Comparison of ENCODE assay signal across 29 mouse cellular contexts in the genomic region with DNA sequence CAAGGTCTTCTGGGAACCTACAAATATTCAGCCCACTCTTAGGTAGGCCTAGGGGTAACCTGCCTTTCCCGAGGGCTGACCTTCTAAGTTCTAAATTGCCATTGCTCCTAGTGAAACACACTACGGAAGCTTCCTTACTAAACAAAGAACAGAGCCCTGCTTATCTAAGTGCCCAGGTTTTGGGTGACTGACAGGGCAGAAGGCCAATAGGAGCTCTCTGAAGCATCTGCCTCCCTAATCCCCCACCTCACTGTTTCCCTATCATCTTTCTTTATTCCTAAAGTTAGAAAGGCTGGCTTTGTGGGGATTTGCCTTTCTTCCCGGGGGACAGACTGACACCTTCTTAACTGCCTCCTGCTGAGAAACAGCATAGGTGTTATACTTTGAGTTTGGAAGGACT.
DNase-seq lines count a peak whose midpoint lies in the region; ATAC-seq and TF ChIP-seq lines count a peak whose summit lies in the region.
"Had no signal": no experiment of that assay in that cellular context is flagged by ENCODE, and none has a peak within 500 bp of the region (broad histone marks: within the 10 kb centered on the region; RNA-seq: fewer than 3 reads in every experiment).

No protein-coding gene starts in this region.

- peaks cover 10% of the 10 kb centered on the region for H3K36me3 ChIP-seq in stomach, embryonic 16.5 days (ENCODE audit: control insufficient read depth, insufficient read depth, low read length)
- H3K36me3 ChIP-seq in stomach, postnatal 0 days (ENCODE audit: control insufficient read depth, insufficient read depth, low read length), result peaks cover 17% of the 10 kb centered on the region

- no peaks in the 10 kb centered on the region for H3K27me3 ChIP-seq in stomach, embryonic 16.5 days (ENCODE audit: control insufficient read depth, insufficient read depth, low read length)
- H3K27me3 ChIP-seq in stomach, postnatal 0 days (ENCODE audit: control insufficient read depth, insufficient read depth, low read length), result no peaks in the 10 kb centered on the region
- H3K27me3 ChIP-seq: embryonic facial prominence, embryonic 12.5 days; hindbrain, embryonic 15.5 days; limb, embryonic 12.5 days; liver, embryonic 15.5 days; lung, embryonic 15.5 days; midbrain, embryonic 15.5 days; neural tube, embryonic 15.5 days; Patski had no signal

- H3K4me2 ChIP-seq in stomach, embryonic 16.5 days (ENCODE audit: low read depth, low read length), result no peak overlapping the region
- H3K4me2 ChIP-seq in stomach, postnatal 0 days (replicated peaks; ENCODE audit: low read depth), result no peak overlapping the region
- H3K4me2 ChIP-seq: embryonic facial prominence, embryonic 12.5 days; hindbrain, embryonic 15.5 days; limb, embryonic 12.5 days; liver, embryonic 15.5 days; lung, embryonic 15.5 days; midbrain, embryonic 15.5 days; neural tube, embryonic 15.5 days had no signal

- 57% methylated on average over 3 of the region's 3 CpGs for WGBS in stomach, embryonic 16.5 days
- WGBS in stomach, postnatal 0 days, result 55% methylated on average over 3 of the region's 3 CpGs

- DNase-seq in layer of hippocampus, adult 2 months (ENCODE audit: low spot score in 2 of 2), result no peak
- no peak for DNase-seq in layer of hippocampus, adult 11-12 months (ENCODE audit: low spot score)
- DNase-seq in stomach, postnatal 0 days (ENCODE audit: low spot score), result no peak
- peak; percentile 11 for DNase-seq in ZHBTc4 (ENCODE audit: low read depth, low spot score)
- DNase-seq in frontal cortex, postnatal 14 days (ENCODE audit: low spot score in 2 of 2), result no peak
- DNase-seq: B cell, adult 2 months; cerebellum, adult 11 months; cerebellum, adult 9-11 months; embryo, embryonic 11 days; gastrocnemius, adult 2 months; gastrocnemius, postnatal 36 days; kidney, adult 11 months; kidney, postnatal 14 days; right cerebral cortex, adult 18-20 months; right cerebral cortex, postnatal 4 days had no signal

- peak overlapping the region; percentile 23; the same call in 1 of the 2 replicates for H3K27ac ChIP-seq in layer of hippocampus, adult 2 months
- H3K27ac ChIP-seq in stomach, embryonic 16.5 days (ENCODE audit: low read length), result no peak overlapping the region
- no peak overlapping the region for H3K27ac ChIP-seq in stomach, postnatal 0 days (replicated peaks)
- H3K27ac ChIP-seq: embryonic facial prominence, embryonic 12.5 days; gastrocnemius, adult 2 months; hindbrain, embryonic 10.5 days; hindbrain, embryonic 15.5 days; left cerebral cortex, adult 2 months; limb, embryonic 12.5 days; liver, embryonic 15.5 days; lung, embryonic 15.5 days; midbrain, embryonic 10.5 days; midbrain, embryonic 15.5 days; neural tube, embryonic 15.5 days had no signal

- H3K4me1 ChIP-seq in stomach, embryonic 16.5 days (ENCODE audit: control insufficient read depth, insufficient read depth, low read length), result no peaks in the 10 kb centered on the region
- no peaks in the 10 kb centered on the region for H3K4me1 ChIP-seq in stomach, postnatal 0 days (replicated peaks; ENCODE audit: control insufficient read depth, insufficient read depth)
- H3K4me1 ChIP-seq: embryonic facial prominence, embryonic 12.5 days; hindbrain, embryonic 10.5 days; hindbrain, embryonic 15.5 days; limb, embryonic 12.5 days; lung, embryonic 15.5 days; midbrain, embryonic 10.5 days; midbrain, embryonic 15.5 days; neural tube, embryonic 15.5 days had no signal

- TF ChIP-seq EP300 in stomach, postnatal 0 days (optimal IDR thresholded peaks at IDR 0.05), result no peak

- H3K4me3 ChIP-seq in layer of hippocampus, adult 2 months, result no peak overlapping the region
- no peak overlapping the region for H3K4me3 ChIP-seq in stomach, embryonic 16.5 days (replicated peaks; ENCODE audit: low read length)
- no peak overlapping the region for H3K4me3 ChIP-seq in stomach, postnatal 0 days (ENCODE audit: low read depth, low read length)
- H3K4me3 ChIP-seq: embryonic facial prominence, embryonic 12.5 days; gastrocnemius, adult 2 months; hindbrain, embryonic 10.5 days; hindbrain, embryonic 15.5 days; left cerebral cortex, adult 2 months; limb, embryonic 12.5 days; liver, embryonic 15.5 days; lung, embryonic 15.5 days; midbrain, embryonic 10.5 days; midbrain, embryonic 15.5 days; neural tube, embryonic 15.5 days had no signal

- H3K9ac ChIP-seq in stomach, embryonic 16.5 days (ENCODE audit: low read length), result 0 out of 2 replicates have a peak overlapping the region, but pooled peaks have one; percentile 13
- H3K9ac ChIP-seq in stomach, postnatal 0 days (ENCODE audit: low read length), result no peak overlapping the region
- H3K9ac ChIP-seq: embryonic facial prominence, embryonic 12.5 days; hindbrain, embryonic 15.5 days; limb, embryonic 12.5 days; liver, embryonic 15.5 days; lung, embryonic 15.5 days; midbrain, embryonic 15.5 days; neural tube, embryonic 15.5 days had no signal

- no peak for ATAC-seq in stomach, embryonic 16.5 days (ENCODE audit: insufficient read depth, low FRiP score)
- ATAC-seq in stomach, postnatal 0 days (ENCODE audit: low FRiP score, low TSS enrichment), result no peak
- ATAC-seq: forebrain, embryonic 14.5 days; inflammation-experienced regulatory T-cells, adult 6 months; midbrain, embryonic 15.5 days; Patski had no signal

- no peak for TF ChIP-seq CTCF in layer of hippocampus, adult 2 months (conservative IDR thresholded peaks at IDR 0.05)
- TF ChIP-seq CTCF in stomach, postnatal 0 days (IDR thresholded peaks at IDR 0.05; ENCODE audit: low read depth), result no peak

- no peaks in the 10 kb centered on the region for H3K9me3 ChIP-seq in stomach, embryonic 16.5 days (replicated peaks; ENCODE audit: control insufficient read depth, low read length)
- no peaks in the 10 kb centered on the region for H3K9me3 ChIP-seq in stomach, postnatal 0 days (ENCODE audit: control insufficient read depth, low read length)
- H3K9me3 ChIP-seq: embryonic facial prominence, embryonic 12.5 days; hindbrain, embryonic 10.5 days; hindbrain, embryonic 15.5 days; limb, embryonic 12.5 days; liver, embryonic 15.5 days; lung, embryonic 15.5 days; midbrain, embryonic 10.5 days; midbrain, embryonic 15.5 days; neural tube, embryonic 15.5 days had no signal
